ENCODE assay signal across 27 mouse cellular contexts in genomic region chr5:21768506-21768905, GRCm38 (mm10). TPM values are rescaled to one million over a fixed set of nuclear protein-coding genes. Genes with fewer than 3 reads are reported as not detected.
DNase-seq lines count a peak whose midpoint lies in the region; ATAC-seq and TF ChIP-seq lines count a peak whose summit lies in the region.
"Had no signal": no experiment of that assay in that cellular context is flagged by ENCODE, and none has a peak within 500 bp of the region (broad histone marks: within the 10 kb centered on the region; RNA-seq: fewer than 3 reads in every experiment).

No protein-coding gene starts in this region.

- no peaks in the 10 kb centered on the region for H3K4me1 ChIP-seq in MEL (ENCODE audit: control insufficient read depth in 1 of 2, insufficient read depth in 2 of 2, low read length in 2 of 2)
- peaks cover 12% of the 10 kb centered on the region for H3K4me1 ChIP-seq in bone marrow macrophage, adult 2 months (ENCODE audit: control insufficient read depth, insufficient read depth, low read length)
- H3K4me1 ChIP-seq in forebrain, embryonic 12.5 days = no peaks in the 10 kb centered on the region
- H3K4me1 ChIP-seq: embryonic facial prominence, embryonic 13.5 days; embryonic facial prominence, embryonic 15.5 days; forebrain, embryonic 10.5 days; forebrain, embryonic 13.5 days; forebrain, embryonic 15.5 days had no signal

- DNase-seq in lung, postnatal 36 days = peak; percentile 5
- no peak for DNase-seq in lung, adult 18-20 months
- DNase-seq in MEL (ENCODE audit: low read depth, low spot score) = peak; percentile 51
- no peak for DNase-seq in gastrocnemius, postnatal 14 days
- no peak for DNase-seq in left cerebral cortex, adult 2 months (ENCODE audit: extremely low spot score in 1 of 2, low spot score in 2 of 2)
- DNase-seq: adrenal gland, adult 8-10 months; adrenal gland, postnatal 14 days; adrenal gland, postnatal 36 days; cerebellum, adult 11 months; cerebellum, adult 18-20 months; cerebellum, adult 8-10 months; cerebellum, adult 9-11 months; cerebellum, postnatal 14 days; cerebellum, postnatal 36 days; embryo, embryonic 11 days; forebrain, postnatal 0 days had no signal

- no peak for TF ChIP-seq POLR2A in MEL (IDR thresholded peaks at IDR 0.05; ENCODE audit: control insufficient read depth in 1 of 2, insufficient read depth in 1 of 2, low read depth in 1 of 2, low read length in 2 of 2, poor library complexity in 1 of 2)
- no peak for TF ChIP-seq POLR2A in bone marrow macrophage, adult 2 months (IDR thresholded peaks at IDR 0.05; ENCODE audit: borderline replicate concordance, low read depth, low read length)

- peaks cover 7 to 47% of the 10 kb centered on the region in 2 experiments for H3K36me3 ChIP-seq in MEL (ENCODE audit: control insufficient read depth in 1 of 2, insufficient read depth in 2 of 2, low read length in 2 of 2)
- H3K36me3 ChIP-seq in macrophage (ENCODE audit: inconsistent target) = peaks cover 43% of the 10 kb centered on the region
- peaks cover 68% of the 10 kb centered on the region for H3K36me3 ChIP-seq in forebrain, embryonic 12.5 days (replicated peaks)

- H3K9ac ChIP-seq in MEL (ENCODE audit: control insufficient read depth, low read depth, low read length, poor library complexity, severe bottlenecking) = no peak overlapping the region
- no peak overlapping the region for H3K9ac ChIP-seq in forebrain, embryonic 12.5 days
- H3K9ac ChIP-seq: embryonic facial prominence, embryonic 13.5 days; embryonic facial prominence, embryonic 15.5 days; forebrain, embryonic 13.5 days; forebrain, embryonic 15.5 days; forebrain, postnatal 0 days had no signal

- no peak for ATAC-seq in forebrain, embryonic 12.5 days (ENCODE audit: low FRiP score)
- ATAC-seq: activated CD4-positive, CD25-positive, alpha-beta regulatory T cell, adult 4 months; forebrain, embryonic 13.5 days; forebrain, embryonic 15.5 days; forebrain, postnatal 0 days; Patski had no signal

- no peak overlapping the region for H3K4me3 ChIP-seq in MEL (ENCODE audit: control insufficient read depth in 1 of 2, insufficient read depth in 1 of 2, low read depth in 2 of 2, low read length in 2 of 2)
- no peak overlapping the region for H3K4me3 ChIP-seq in bone marrow macrophage, adult 2 months (ENCODE audit: insufficient read depth, low read length)
- H3K4me3 ChIP-seq in macrophage (ENCODE audit: inconsistent target) = no peak overlapping the region
- no peak overlapping the region for H3K4me3 ChIP-seq in forebrain, embryonic 12.5 days (replicated peaks)
- no peak overlapping the region for H3K4me3 ChIP-seq in left cerebral cortex, adult 2 months
- H3K4me3 ChIP-seq: embryonic facial prominence, embryonic 13.5 days; embryonic facial prominence, embryonic 15.5 days; erythroblast, embryonic 14.5 days; forebrain, embryonic 10.5 days; forebrain, embryonic 13.5 days; forebrain, embryonic 15.5 days had no signal

- H3K9me3 ChIP-seq in MEL (replicated peaks; ENCODE audit: insufficient read depth, low read length) = no peaks in the 10 kb centered on the region
- H3K9me3 ChIP-seq in forebrain, embryonic 12.5 days = no peaks in the 10 kb centered on the region
- H3K9me3 ChIP-seq: embryonic facial prominence, embryonic 13.5 days; embryonic facial prominence, embryonic 15.5 days; forebrain, embryonic 10.5 days; forebrain, embryonic 13.5 days; forebrain, embryonic 15.5 days had no signal

- H3K4me2 ChIP-seq in forebrain, embryonic 12.5 days = no peak overlapping the region
- H3K4me2 ChIP-seq: embryonic facial prominence, embryonic 13.5 days; embryonic facial prominence, embryonic 15.5 days; forebrain, embryonic 13.5 days; forebrain, embryonic 15.5 days had no signal

- H3K27ac ChIP-seq in MEL (ENCODE audit: control insufficient read depth, low read depth, low read length) = no peak overlapping the region
- peak overlapping the region; percentile 82 for H3K27ac ChIP-seq in bone marrow macrophage, adult 2 months (ENCODE audit: insufficient read depth, low read depth, low read length)
- peak overlapping the region; percentile 46 for H3K27ac ChIP-seq in macrophage
- H3K27ac ChIP-seq in forebrain, embryonic 12.5 days = no peak overlapping the region
- H3K27ac ChIP-seq in left cerebral cortex, adult 2 months = no peak overlapping the region
- H3K27ac ChIP-seq: embryonic facial prominence, embryonic 13.5 days; embryonic facial prominence, embryonic 15.5 days; forebrain, embryonic 10.5 days; forebrain, embryonic 13.5 days; forebrain, embryonic 15.5 days had no signal

- intact Hi-C loops in gastrocnemius, postnatal 14 days (cut with DNase I; ENCODE audit: low total_unique reads) = no loop called here
- intact Hi-C loops in left cerebral cortex, adult 2 months (cut with DNase I) = loop anchor here (2.0 kb wide), 1 partner anchor 36 kb away; no protein-coding TSS in a partner anchor

- H3K79me2 ChIP-seq in MEL (ENCODE audit: control insufficient read depth, insufficient read depth, low read length, poor library complexity) (no peaks in the 10 kb centered on the region), macrophage (ENCODE audit: inconsistent target) (no peaks in the 10 kb centered on the region)

- TF ChIP-seq RAD21 in MEL (IDR thresholded peaks at IDR 0.05; ENCODE audit: low read depth, low read length) = no peak

- WGBS in macrophage (ENCODE audit: missing documents) = 40% methylated on average over 4 of the region's 4 CpGs
- 95% methylated on average over 4 of the region's 4 CpGs for WGBS in forebrain, embryonic 12.5 days

- TF ChIP-seq EP300 in MEL (IDR thresholded peaks at IDR 0.05; ENCODE audit: low read depth in 1 of 2, low read length in 2 of 2) = no peak

- no peaks in the 10 kb centered on the region for H3K27me3 ChIP-seq in MEL (ENCODE audit: control insufficient read depth in 1 of 2, insufficient read depth in 2 of 2, low read length in 2 of 2)
- no peaks in the 10 kb centered on the region for H3K27me3 ChIP-seq in forebrain, embryonic 12.5 days
- H3K27me3 ChIP-seq: embryonic facial prominence, embryonic 13.5 days; embryonic facial prominence, embryonic 15.5 days; forebrain, embryonic 13.5 days; forebrain, embryonic 15.5 days; Patski had no signal

- TF ChIP-seq CTCF in MEL (IDR thresholded peaks at IDR 0.05 in 2 of 3, conservative IDR thresholded peaks at IDR 0.05 in 1 of 3; ENCODE audit: control insufficient read depth in 1 of 3, insufficient read depth in 1 of 3, low read depth in 2 of 3, low read length in 3 of 3, poor library complexity in 1 of 3, severe bottlenecking in 1 of 3) = no peak
- TF ChIP-seq CTCF in bone marrow macrophage, adult 2 months (IDR thresholded peaks at IDR 0.05; ENCODE audit: low read depth, low read length) = no peak
- TF ChIP-seq CTCF in left cerebral cortex, adult 2 months (IDR thresholded peaks at IDR 0.05) = no peak

TF ChIP-seq in MEL, 35 proteins besides CTCF, POLR2A, EP300 and RAD21 (continues in another document):
- no peak for TF ChIP-seq RCOR1 (IDR thresholded peaks at IDR 0.05; ENCODE audit: low read depth, low read length)
- no peak for TF ChIP-seq USF1 (IDR thresholded peaks at IDR 0.05; ENCODE audit: low read depth, low read length)
- TF ChIP-seq ELF1 (IDR thresholded peaks at IDR 0.05; ENCODE audit: low read depth, low read length) = no peak
- TF ChIP-seq CHD2 (IDR thresholded peaks at IDR 0.05; ENCODE audit: low read length) = no peak
- no peak for TF ChIP-seq TCF12 (IDR thresholded peaks at IDR 0.05; ENCODE audit: low read depth, low read length)
- no peak for TF ChIP-seq JUND (IDR thresholded peaks at IDR 0.05; ENCODE audit: low read depth, low read length)

RNA-seq across cellular contexts. Expression of gene Dnajc2, which starts 16.5 kb away (rescaled TPM):
- 197 and 211 TPM in 2 replicates for total RNA-seq in MEL (2012; rRNA removed)
- polyA plus RNA-seq in MEL (2012; ENCODE audit: insufficient read depth in 1 of 2, insufficient read length in 2 of 2, low read depth in 1 of 2, low replicate concordance in 2 of 2, missing spikeins in 1 of 2) (100 to 1,000 TPM in 1 of 2 experiments, 10 to 100 TPM in 1; 64.7 to 199 TPM), macrophage (2018) (34.1 to 81.4 TPM (median 62.3 TPM) in 3 replicates)
- polyA plus RNA-seq in bone marrow macrophage, adult 2 months (2012; ENCODE audit: insufficient read depth, insufficient read length, missing spikeins) = 34.0 and 34.2 TPM in 2 replicates
- 10 to 100 TPM in 23 of 26 experiments, 1 to 10 TPM in 3; 5.3 to 84.5 (median 39.4) TPM for total RNA-seq in macrophage (2018; cell fraction: chromatin; rRNA removed)
- total RNA-seq in macrophage (2018; cell fraction: cytosol; rRNA removed) = 10 to 100 TPM; 27.2 to 86.7 (median 54.5) TPM
- 10 to 100 TPM in 22 of 26 experiments, 1 to 10 TPM in 4; 9.0 to 57.0 (median 29.3) TPM for total RNA-seq in macrophage (2018; cell fraction: nucleus; rRNA removed)
- 94.3 and 97.1 TPM in 2 replicates for polyA plus RNA-seq in forebrain, embryonic 12.5 days (2016; fragmentation: Nextera tagmentation; extraction: Ambion mirVana)
- 10 to 100 TPM; 13.2 to 13.6 TPM for total RNA-seq in gastrocnemius, postnatal 14 days (2021)
- 10 to 100 TPM; 34.4 to 34.9 TPM for total RNA-seq in left cerebral cortex, adult 2 months (2021)

RNA-seq across cellular contexts. Expression of gene Psmc2, which starts 16.6 kb away (rescaled TPM):
- 297 and 330 TPM in 2 replicates for total RNA-seq in MEL (2012; rRNA removed)
- polyA plus RNA-seq in MEL (2012; ENCODE audit: insufficient read depth in 1 of 2, insufficient read length in 2 of 2, low read depth in 1 of 2, low replicate concordance in 2 of 2, missing spikeins in 1 of 2) (100 to 1,000 TPM; 316 to 356 TPM), macrophage (2018) (85.7 to 124 TPM (median 98.6 TPM) in 3 replicates)
- polyA plus RNA-seq in bone marrow macrophage, adult 2 months (2012; ENCODE audit: insufficient read depth, insufficient read length, missing spikeins) = 72.8 and 76.1 TPM in 2 replicates
- 10 to 100 TPM; 12.5 to 53.4 (median 30.9) TPM for total RNA-seq in macrophage (2018; cell fraction: chromatin; rRNA removed)
- 100 to 1,000 TPM in 13 of 26 experiments, 10 to 100 TPM in 13; 63.4 to 127 (median 95.0) TPM for total RNA-seq in macrophage (2018; cell fraction: cytosol; rRNA removed)
- 10 to 100 TPM; 15.6 to 53.6 (median 35.0) TPM for total RNA-seq in macrophage (2018; cell fraction: nucleus; rRNA removed)
- polyA plus RNA-seq in forebrain, embryonic 12.5 days (2016; fragmentation: Nextera tagmentation; extraction: Ambion mirVana) = 214 and 221 TPM in 2 replicates
- total RNA-seq in gastrocnemius, postnatal 14 days (2021) = 100 to 1,000 TPM in 1 of 2 experiments, 10 to 100 TPM in 1; 99.4 to 102 TPM
- total RNA-seq in left cerebral cortex, adult 2 months (2021) = 100 to 1,000 TPM; 105 to 113 TPM

RNA-seq across cellular contexts. Expression of gene Pmpcb, which starts 31.6 kb away (rescaled TPM):
- 162 and 169 TPM in 2 replicates for total RNA-seq in MEL (2012; rRNA removed)
- polyA plus RNA-seq in MEL (2012; ENCODE audit: insufficient read depth in 1 of 2, insufficient read length in 2 of 2, low read depth in 1 of 2, low replicate concordance in 2 of 2, missing spikeins in 1 of 2) (100 to 1,000 TPM; 172 to 265 TPM), macrophage (2018) (44.9 to 107 TPM (median 54.7 TPM) in 3 replicates)
- polyA plus RNA-seq in bone marrow macrophage, adult 2 months (2012; ENCODE audit: insufficient read depth, insufficient read length, missing spikeins) = 63.2 and 66.2 TPM in 2 replicates
- 10 to 100 TPM; 24.0 to 95.9 (median 64.2) TPM for total RNA-seq in macrophage (2018; cell fraction: chromatin; rRNA removed)
- total RNA-seq in macrophage (2018; cell fraction: cytosol; rRNA removed) = 10 to 100 TPM; 35.5 to 49.2 (median 43.0) TPM
- total RNA-seq in macrophage (2018; cell fraction: nucleus; rRNA removed) = 10 to 100 TPM; 27.2 to 75.2 (median 48.5) TPM
- polyA plus RNA-seq in forebrain, embryonic 12.5 days (2016; fragmentation: Nextera tagmentation; extraction: Ambion mirVana) = 88.5 and 94.9 TPM in 2 replicates
- 100 to 1,000 TPM; 124 to 132 TPM for total RNA-seq in gastrocnemius, postnatal 14 days (2021)
- 10 to 100 TPM; 66.8 to 68.7 TPM for total RNA-seq in left cerebral cortex, adult 2 months (2021)

Comparison
In these comparisons a context has a peak if more than half of its experiments do, and no peak if none do; other contexts are left out.
1. DNase-seq: peak in lung, postnatal 36 days (single experiment) and MEL (single experiment); none in lung, adult 18-20 months (0 of 2), gastrocnemius, postnatal 14 days (single experiment) and left cerebral cortex, adult 2 months (0 of 2).
2. H3K27ac ChIP-seq: peak in bone marrow macrophage, adult 2 months (single experiment) and macrophage (single experiment); none in MEL (single experiment), forebrain, embryonic 12.5 days (single experiment) and left cerebral cortex, adult 2 months (single experiment).